Mouse (Mus musculus) heart, postnatal 4 days (tissue): Measurements from ENCODE around the gene Hebp1. TPM values are rescaled to one million over a fixed set of nuclear protein-coding genes. Genes with fewer than 3 reads are reported as not detected.
A peak's percentile ranks its signal among the peaks of the same experiment; 100 is the strongest.

Experiments
- DNase-seq: peaks from one replicate; pipeline ENCODE4 v3.0.0; 2021
- total RNA-seq, 2 experiments: library from RNA; stranded (reverse); gene quantifications; 2 replicates each; pipeline ENCODE4 v1.2.3; 2021

The Hebp1 gene
- total RNA-seq, 2 experiments from 2014 or later, result 45.0 to 59.6 TPM

- DNase-seq, result no peak
Measured at GRCm38 (mm10) chr6:135158509-135158908, 39.3 kb downstream of the Hebp1 start.

DNA sequence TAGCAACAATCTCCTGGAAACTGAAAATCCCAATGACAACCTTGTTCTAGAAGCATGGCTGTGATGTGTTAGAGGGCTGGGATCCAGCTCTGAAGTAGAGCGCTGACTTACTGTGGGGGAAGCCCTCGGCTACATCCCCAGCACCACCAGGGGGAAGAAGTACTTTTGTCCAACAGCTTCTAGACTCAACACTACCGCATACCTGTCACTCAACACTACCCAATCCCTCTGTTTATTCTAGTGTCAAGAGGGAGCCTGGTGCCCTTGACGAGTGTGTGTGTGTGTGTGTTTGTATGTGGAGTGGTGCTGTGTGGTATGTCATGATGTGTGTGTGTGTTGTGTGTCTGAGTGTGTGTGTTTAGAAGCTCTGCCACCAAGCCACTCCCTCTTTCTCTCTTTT lies 40.3 kb downstream of the Hebp1 start:
- DNase-seq, result peak; percentile 30

GRCm38 (mm10) chr6:135156597-135156996 lies 41.2 kb downstream of the Hebp1 start:
- DNase-seq, result no peak

GRCm38 (mm10) chr6:135153719-135154118 lies 44.1 kb downstream of the Hebp1 start:
- no peak for DNase-seq

- DNase-seq, result peak; percentile 52
Measured at GRCm38 (mm10) chr6:135150311-135150710, 47.5 kb downstream of the Hebp1 start.

DNA sequence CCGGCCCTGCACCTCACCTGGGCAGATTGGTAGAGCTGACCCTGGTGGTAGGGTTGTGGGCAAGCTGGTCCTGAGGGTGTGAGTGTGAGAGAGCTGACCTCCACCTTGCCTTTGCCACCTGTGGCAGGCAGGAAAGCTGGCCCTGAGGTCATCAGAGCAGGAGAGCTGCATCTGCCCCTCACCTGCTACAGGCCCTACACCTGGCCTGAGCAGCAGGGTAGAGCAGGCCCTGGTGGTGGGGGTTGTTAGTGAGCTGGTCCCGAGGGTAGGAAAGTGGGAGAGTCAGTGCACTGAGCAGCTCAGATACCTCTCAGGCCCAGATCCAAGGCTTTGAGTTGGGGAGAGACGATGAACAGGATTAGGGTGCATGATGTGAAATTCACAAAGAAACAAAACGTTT lies 48.1 kb downstream of the Hebp1 start:
- DNase-seq, result no peak

DNA sequence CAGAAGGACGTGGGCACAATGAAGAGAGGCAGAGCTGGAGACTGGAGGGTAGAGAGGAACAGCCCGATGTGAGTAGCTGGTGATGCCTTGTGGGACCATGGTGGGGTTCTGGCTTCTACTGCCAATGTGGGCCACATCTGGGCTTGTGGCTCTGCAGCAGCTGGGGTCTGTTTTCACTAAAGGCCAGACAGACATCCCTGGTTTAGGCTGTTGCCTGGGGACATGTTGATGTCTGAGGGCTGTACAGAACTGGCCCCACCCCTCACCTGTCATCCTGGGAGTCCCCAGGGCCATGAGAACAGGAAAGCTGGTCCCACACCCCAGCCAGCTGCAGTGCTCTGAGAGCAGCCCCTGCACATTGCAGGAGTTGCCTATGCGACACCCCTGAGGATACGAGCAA lies 48.6 kb downstream of the Hebp1 start:
- no peak for DNase-seq

- DNase-seq, result peak; percentile 53
Measured at GRCm38 (mm10) chr6:135148506-135148905, 49.3 kb downstream of the Hebp1 start.

DNA sequence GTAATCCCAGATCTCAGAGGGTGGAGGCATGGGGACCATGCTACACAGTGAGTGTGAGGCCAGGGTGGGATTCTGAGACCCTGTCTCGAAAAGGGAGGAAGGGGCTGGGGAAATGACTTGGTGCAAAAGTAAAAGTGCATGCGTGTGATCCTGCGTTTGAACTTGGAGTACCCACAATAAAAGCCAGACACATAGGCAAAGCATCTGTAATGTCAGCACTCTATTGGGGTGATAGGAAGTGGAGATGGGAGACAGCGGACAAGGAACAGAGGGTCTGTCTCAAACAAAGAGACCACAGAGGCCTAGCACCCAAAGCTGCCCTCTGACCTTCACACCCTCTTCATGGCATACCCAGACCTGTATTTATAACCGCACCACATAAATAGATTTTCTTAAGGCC lies 51.8 kb downstream of the Hebp1 start:
- DNase-seq, result no peak

- no peak for DNase-seq
Measured at GRCm38 (mm10) chr6:135144516-135144915, 53.3 kb downstream of the Hebp1 start.

DNA sequence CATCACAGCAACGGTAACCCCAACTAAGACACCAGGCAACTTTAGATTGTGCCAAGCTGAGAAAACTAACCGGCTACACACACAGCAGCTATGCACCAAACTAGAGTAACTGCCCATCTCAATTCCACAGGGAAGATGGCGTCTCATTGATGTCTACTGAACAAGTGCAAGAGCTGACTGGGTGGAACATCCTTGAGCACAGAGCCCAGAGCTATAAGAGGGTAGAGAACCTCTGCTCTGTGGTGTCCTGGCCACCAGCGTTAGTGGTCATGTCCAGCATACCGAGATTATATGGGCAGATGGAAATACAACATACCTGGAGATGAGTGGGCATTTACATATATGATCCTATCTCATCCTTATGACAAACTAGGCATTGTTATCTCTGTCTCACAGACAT lies 54.7 kb downstream of the Hebp1 start:
- DNase-seq, result no peak

GRCm38 (mm10) chr6:135141451-135142147 lies 56.2 kb downstream of the Hebp1 start:
- no peak for DNase-seq

DNA sequence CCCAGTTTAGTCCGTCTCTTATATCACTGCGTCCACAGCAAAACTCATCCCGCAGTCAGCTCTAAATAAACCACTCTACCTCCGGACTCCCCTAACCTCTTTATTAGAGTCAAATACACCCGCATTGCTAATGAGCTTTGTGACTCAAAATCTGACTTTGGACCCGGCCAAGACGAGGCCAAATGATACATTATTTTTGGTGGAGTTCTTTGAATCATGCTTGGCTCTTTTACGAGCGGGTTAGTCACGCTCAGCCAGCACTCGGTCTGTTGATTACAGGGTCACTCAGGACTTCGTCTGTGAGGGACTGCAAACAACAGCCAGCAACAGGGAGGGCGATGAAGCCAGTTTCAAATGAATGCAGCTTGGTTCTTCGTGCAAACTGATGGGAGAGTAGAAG lies 59.1 kb downstream of the Hebp1 start:
- DNase-seq, result peak; percentile 31

DNA sequence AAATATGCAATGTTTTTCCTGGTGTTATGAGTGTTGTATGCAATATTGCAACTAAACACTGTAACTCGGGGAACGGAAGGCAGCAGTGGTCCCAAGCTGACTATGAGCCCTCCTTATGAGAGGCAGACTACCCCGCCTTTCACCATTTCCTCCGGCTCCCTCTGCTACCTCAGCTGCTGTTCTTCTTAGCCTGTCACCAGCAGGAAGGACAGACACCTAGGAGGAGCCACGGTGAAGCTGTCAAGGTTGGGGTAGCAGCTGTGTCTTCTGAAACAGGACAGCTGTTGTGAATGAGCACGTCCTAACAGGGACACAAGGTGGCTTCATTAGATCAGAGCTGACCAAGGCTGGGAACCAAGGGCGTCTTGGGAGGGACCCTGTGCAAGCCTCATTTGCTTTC lies 59.6 kb downstream of the Hebp1 start:
- DNase-seq, result peak; percentile 22

- peak; percentile 66 for DNase-seq
Measured at GRCm38 (mm10) chr6:135137736-135138135, 60.1 kb downstream of the Hebp1 start.

- DNase-seq, result peak; percentile 38
Measured at GRCm38 (mm10) chr6:135136439-135137161, 61.2 kb downstream of the Hebp1 start.

DNA sequence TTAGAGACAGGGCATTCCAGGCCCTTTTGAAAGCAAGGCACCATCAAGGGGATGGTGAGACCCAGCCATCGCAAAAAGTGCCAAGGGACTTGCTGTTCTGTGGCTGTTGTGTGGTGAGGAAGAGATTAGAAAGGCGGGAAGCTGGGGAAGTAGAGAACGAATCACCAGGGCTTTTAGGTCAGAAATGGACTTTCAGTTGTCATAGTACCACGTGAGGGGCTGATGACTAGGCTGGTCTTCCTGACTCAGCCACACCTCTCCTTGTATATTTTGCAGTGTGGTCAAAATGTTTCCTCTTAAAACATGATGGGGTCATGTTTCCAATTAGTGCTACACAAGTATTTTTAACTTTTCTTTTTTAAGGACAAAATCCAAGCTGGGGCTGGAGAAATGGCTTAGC lies 62.1 kb downstream of the Hebp1 start:
- DNase-seq, result no peak

- no peak for DNase-seq
Measured at GRCm38 (mm10) chr6:135133486-135133885, 64.3 kb downstream of the Hebp1 start.

GRCm38 (mm10) chr6:135133086-135133485 lies 64.7 kb downstream of the Hebp1 start:
- no peak for DNase-seq

- DNase-seq, result no peak
Measured at GRCm38 (mm10) chr6:135124755-135125380, 73.0 kb downstream of the Hebp1 start.

DNA sequence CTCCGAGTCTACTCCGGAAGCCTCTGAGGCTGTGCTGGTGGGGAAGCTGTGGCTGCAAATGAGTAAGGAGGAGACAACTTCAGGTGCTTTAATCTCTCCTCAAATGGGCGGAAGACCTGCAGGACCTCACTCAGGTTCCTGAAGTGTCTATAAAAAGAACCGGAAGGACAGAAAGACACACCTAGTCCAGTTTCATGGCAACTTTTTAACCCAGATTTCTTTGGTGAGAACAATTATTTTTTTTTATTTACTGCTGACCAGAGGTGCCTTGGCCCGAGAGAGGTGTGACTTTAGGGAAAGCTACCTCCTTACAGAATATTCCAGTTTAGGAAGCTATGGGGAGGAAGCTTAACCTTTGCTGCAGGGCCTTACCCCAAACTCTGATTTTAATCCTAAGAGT lies 79.6 kb downstream of the Hebp1 start, which contains the start of gene Gprc5d:
Gprc5d (minus strand) TSS at position 101 of the 400 bp plus-strand sequence.
- DNase-seq, result no peak

- DNase-seq, result no peak
Measured at GRCm38 (mm10) chr6:135116479-135116878, 81.3 kb downstream of the Hebp1 start.

- no peak for DNase-seq
Measured at GRCm38 (mm10) chr6:135113114-135113436, 84.7 kb downstream of the Hebp1 start.
